Mouse (Mus musculus) MEL (cell line): ENCODE measurements at regions not wholly inside any gene's neighbourhood (a gene's known extent, or its start where the extent isn't known, plus 50 kb on each side); places are given as distances from the start of the nearest gene placed in this dataset.

Experiments
- DNase-seq: peaks from one replicate; pipeline ENCODE4 v3.0.0; 2011; ENCODE audit warnings: low read depth, low spot score
- H3K27ac ChIP-seq: 2 replicates; pipeline ENCODE4 v1.5.1; 2012; ENCODE audit warnings: low read depth, mild to moderate bottlenecking, control low read depth, low read length, moderate library complexity; ENCODE audit not compliant: control insufficient read depth
- H3K27me3 ChIP-seq, 2 experiments: fragments of 150-350 bp in 1 of 2; sonication (generic) in 1 of 2; 2 replicates each; pipeline ENCODE4 v1.6.1; 2012; ENCODE audit warnings: low read length in 2 of 2, mild to moderate bottlenecking in 2 of 2, improper control_type of control experiment in 1 of 2, moderate library complexity in 1 of 2; ENCODE audit not compliant: insufficient read depth in 2 of 2, control insufficient read depth in 1 of 2
- H3K36me3 ChIP-seq, 2 experiments: 2 replicates each; pipeline ENCODE4 v1.6.1; 2012 to 2014; ENCODE audit warnings: low read length in 2 of 2, improper control_type of control experiment in 1 of 2, inconsistent platforms in 1 of 2, mild to moderate bottlenecking in 1 of 2; ENCODE audit not compliant: insufficient read depth in 2 of 2, control insufficient read depth in 1 of 2
- H3K4me1 ChIP-seq, 2 experiments: fragments of 150-350 bp in 1 of 2; sonication (generic) in 1 of 2; 2 replicates each; pipeline ENCODE4 v1.6.1; 2012; ENCODE audit warnings: low read length in 2 of 2, improper control_type of control experiment in 1 of 2, mild to moderate bottlenecking in 1 of 2; ENCODE audit not compliant: insufficient read depth in 2 of 2, control insufficient read depth in 1 of 2
- H3K4me3 ChIP-seq, 2 experiments: fragments of 150-350 bp in 1 of 2; sonication (generic) in 1 of 2; 2 replicates each; pipeline ENCODE4 v1.5.1; 2012; ENCODE audit warnings: low read depth in 2 of 2, low read length in 2 of 2, mild to moderate bottlenecking in 2 of 2, moderate library complexity in 2 of 2, control low read depth in 1 of 2, improper control_type of control experiment in 1 of 2; ENCODE audit not compliant: control insufficient read depth in 1 of 2, insufficient read depth in 1 of 2
- H3K79me2 ChIP-seq: 2 replicates; pipeline ENCODE4 v1.6.1; 2012; ENCODE audit warnings: mild to moderate bottlenecking, low read length, moderate library complexity; ENCODE audit not compliant: control insufficient read depth, poor library complexity, insufficient read depth
- H3K9ac ChIP-seq: 2 replicates; pipeline ENCODE4 v1.6.1; 2012; ENCODE audit warnings: low read depth, mild to moderate bottlenecking, control low read depth, low read length, moderate library complexity; ENCODE audit not compliant: control insufficient read depth, poor library complexity, severe bottlenecking
- H3K9me3 ChIP-seq: fragments of 150-350 bp; sonication (generic); replicated peaks from 2 replicates; pipeline ENCODE4 v1.6.1; 2012; ENCODE audit warnings: mild to moderate bottlenecking, low read length, improper control_type of control experiment, moderate library complexity; ENCODE audit not compliant: insufficient read depth
- BHLHE40 ChIP-seq: IDR thresholded peaks from 2 replicates; pipeline ENCODE4 v1.6.1; 2012; ENCODE audit warnings: low read depth, mild to moderate bottlenecking, inconsistent platforms, low read length, improper control_type of control experiment, borderline replicate concordance
- CHD1 ChIP-seq: IDR thresholded peaks from 2 replicates; pipeline ENCODE4 v1.6.1; 2012; ENCODE audit warnings: low read depth, mild to moderate bottlenecking, inconsistent platforms, low read length, improper control_type of control experiment
- ETS1 ChIP-seq: IDR thresholded peaks from 2 replicates; pipeline ENCODE4 v1.6.1; 2012; ENCODE audit warnings: low read depth, mild to moderate bottlenecking, inconsistent platforms, low read length, improper control_type of control experiment, moderate library complexity
- JUND ChIP-seq: IDR thresholded peaks from 2 replicates; pipeline ENCODE4 v1.6.1; 2011; ENCODE audit warnings: low read depth, mild to moderate bottlenecking, improper control_type of control experiment, low read length
- KAT2A ChIP-seq: conservative IDR thresholded peaks from 2 replicates; pipeline ENCODE4 v1.6.1; 2012; ENCODE audit warnings: low read depth, low read length, improper control_type of control experiment, inconsistent platforms
- MEF2A ChIP-seq: IDR thresholded peaks from 2 replicates; pipeline ENCODE4 v1.6.1; 2014; ENCODE audit warnings: low read depth, mild to moderate bottlenecking, inconsistent platforms, low read length, improper control_type of control experiment; ENCODE audit not compliant: poor library complexity, insufficient replicate concordance, severe bottlenecking; ENCODE audit errors: extremely low read depth
- NELFE ChIP-seq: IDR thresholded peaks from 2 replicates; pipeline ENCODE4 v1.6.1; 2011; ENCODE audit warnings: low read depth, low read length, improper control_type of control experiment
- POLR2A ChIP-seq, 2 experiments: IDR thresholded peaks; 2 replicates each; pipeline ENCODE4 v1.6.1; 2011 to 2012; ENCODE audit warnings: low read length in 2 of 2, mild to moderate bottlenecking in 2 of 2, control low read depth in 1 of 2, improper control_type of control experiment in 1 of 2, low read depth in 1 of 2, moderate library complexity in 1 of 2; ENCODE audit not compliant: control insufficient read depth in 1 of 2, insufficient read depth in 1 of 2, poor library complexity in 1 of 2
- POLR2AphosphoS2 ChIP-seq: IDR thresholded peaks from 2 replicates; pipeline ENCODE4 v1.6.1; 2011; ENCODE audit warnings: low read length, improper control_type of control experiment
- RAD21 ChIP-seq: IDR thresholded peaks from 2 replicates; pipeline ENCODE4 v1.6.1; 2011; ENCODE audit warnings: mild to moderate bottlenecking, low read depth, low read length, improper control_type of control experiment
- RCOR1 ChIP-seq: IDR thresholded peaks from 2 replicates; pipeline ENCODE4 v1.6.1; 2012; ENCODE audit warnings: low read depth, mild to moderate bottlenecking, inconsistent platforms, low read length, improper control_type of control experiment
- SMC3 ChIP-seq: IDR thresholded peaks from 2 replicates; pipeline ENCODE4 v1.6.1; 2011; ENCODE audit warnings: low read depth, low read length, improper control_type of control experiment
- TAL1 ChIP-seq: IDR thresholded peaks from 2 replicates; pipeline ENCODE4 v1.6.1; 2012; ENCODE audit warnings: mild to moderate bottlenecking, inconsistent platforms, low read length, moderate library complexity, mixed read lengths
- TBP ChIP-seq: IDR thresholded peaks from 2 replicates; pipeline ENCODE4 v1.8.0; 2011; ENCODE audit warnings: low read depth, low read length, improper control_type of control experiment
- TCF12 ChIP-seq: IDR thresholded peaks from 2 replicates; pipeline ENCODE4 v1.6.1; 2014; ENCODE audit warnings: low read depth, mild to moderate bottlenecking, inconsistent platforms, low read length, improper control_type of control experiment, moderate library complexity
- UBTF ChIP-seq: IDR thresholded peaks from 2 replicates; pipeline ENCODE4 v1.6.1; 2012; ENCODE audit warnings: low read depth, mild to moderate bottlenecking, inconsistent platforms, low read length, improper control_type of control experiment, moderate library complexity, borderline replicate concordance; ENCODE audit not compliant: insufficient read depth
- USF1 ChIP-seq: IDR thresholded peaks from 2 replicates; pipeline ENCODE4 v1.6.1; 2014; ENCODE audit warnings: low read depth, mild to moderate bottlenecking, inconsistent platforms, low read length, improper control_type of control experiment, moderate library complexity
- USF2 ChIP-seq, 2 experiments: IDR thresholded peaks; 2 replicates each; pipeline ENCODE4 v1.6.1; 2011 to 2012; ENCODE audit warnings: improper control_type of control experiment in 2 of 2, low read length in 2 of 2, borderline replicate concordance in 1 of 2, inconsistent platforms in 1 of 2, low read depth in 1 of 2, mild to moderate bottlenecking in 1 of 2; ENCODE audit not compliant: insufficient read depth in 1 of 2
- ZC3H11A ChIP-seq: IDR thresholded peaks from 2 replicates; pipeline ENCODE4 v1.6.1; 2012; ENCODE audit warnings: low read depth, mild to moderate bottlenecking, inconsistent platforms, low read length, improper control_type of control experiment

GRCm38 (mm10) chr2:172787203-172787944 lies 152.7 kb downstream of the Bmp7 start:
- Histone ChIP-seq H3K27ac (no peak overlapping the region), H3K27me3 (no peaks in the 10 kb centered on the region), H3K4me1 (no peaks in the 10 kb centered on the region)

GRCm38 (mm10) chr2:172789260-172789659 lies 150.9 kb downstream of the Bmp7 start:
- no peak for TF ChIP-seq UBTF
- TF ChIP-seq TBP, result no peak
- no peak for TF ChIP-seq BHLHE40
- TF ChIP-seq RAD21, result no peak
- no peak for TF ChIP-seq MEF2A
- TF ChIP-seq POLR2A (IDR thresholded peaks at IDR 0.05; ENCODE audit: control insufficient read depth in 1 of 2, insufficient read depth in 1 of 2, low read depth in 1 of 2, low read length in 2 of 2, poor library complexity in 1 of 2), result no peak
- no peak for TF ChIP-seq TAL1
- no peak for TF ChIP-seq KAT2A
- no peak for TF ChIP-seq POLR2AphosphoS2
- no peak for TF ChIP-seq USF2 (IDR thresholded peaks at IDR 0.05; ENCODE audit: borderline replicate concordance in 1 of 2, insufficient read depth in 1 of 2, low read depth in 1 of 2, low read length in 2 of 2)
- no peaks in the 10 kb centered on the region for H3K79me2 ChIP-seq
- no peaks in the 10 kb centered on the region for H3K4me1 ChIP-seq
- no peaks in the 10 kb centered on the region for H3K27me3 ChIP-seq
- no peaks in the 10 kb centered on the region for H3K36me3 ChIP-seq
- no peaks in the 10 kb centered on the region for H3K9me3 ChIP-seq
- no peak for DNase-seq
- no peak overlapping the region for H3K27ac ChIP-seq
- H3K9ac ChIP-seq, result no peak overlapping the region
- no peak overlapping the region for H3K4me3 ChIP-seq

More at GRCm38 (mm10) chr2:172787203-172787944, 152.7 kb downstream of the Bmp7 start:
- TF ChIP-seq BHLHE40 (no peak), JUND (no peak), CHD1 (no peak), ETS1 (no peak), SMC3 (no peak), USF1 (no peak), TBP (no peak), MEF2A (no peak), NELFE (no peak), TCF12 (no peak), RCOR1 (no peak), ZC3H11A (no peak)
- Histone ChIP-seq H3K36me3 (no peaks in the 10 kb centered on the region), H3K9me3 (no peaks in the 10 kb centered on the region), H3K79me2 (no peaks in the 10 kb centered on the region), H3K4me3 (no peak overlapping the region), H3K9ac (no peak overlapping the region)
- DNase-seq, result no peak
